Mouse (Mus musculus) layer of hippocampus, adult 8-10 months (tissue): ENCODE results near the gene Zmynd10. TPM values are rescaled to one million over a fixed set of nuclear protein-coding genes. Genes with fewer than 3 reads are reported as not detected.

Source experiments
- DNase-seq, 2 experiments: peaks; one replicate each; pipeline ENCODE4 v3.0.0; 2022; ENCODE audit warnings: low spot score in 2 of 2
- total RNA-seq, 4 experiments: library from RNA; stranded (reverse); gene quantifications; 2 replicates each; pipeline ENCODE4 v1.2.4; 2022

The Zmynd10 gene
- total RNA-seq, 4 experiments from 2014 or later: 4.5 to 7.8 (median 6.3) TPM

GRCm38 (mm10) chr9:107600745-107601144 lies 53.6 kb downstream of the Zmynd10 start:
- DNase-seq: no peak

Other genes starting within 250 kb of the Zmynd10 start
- gene Hemk1, start 208.9 kb upstream of the Zmynd10 start, total RNA-seq: 10 to 100 TPM; 15.6 to 20.6 (median 18.5) TPM
- gene 6430571L13Rik, start 206.7 kb upstream of the Zmynd10 start, total RNA-seq: 1 to 10 TPM; 2.4 to 4.0 (median 3.4) TPM
- gene Cacna2d2, start 147.7 kb upstream of the Zmynd10 start, total RNA-seq: 10 to 100 TPM; 14.6 to 21.0 (median 17.0) TPM
- gene Tmem115, start 13.4 kb upstream of the Zmynd10 start, total RNA-seq: 10 to 100 TPM; 33.1 to 40.3 (median 36.2) TPM
- gene Cyb561d2, start 5.1 kb upstream of the Zmynd10 start, total RNA-seq: 10 to 100 TPM; 14.7 to 18.5 (median 16.5) TPM
- gene Nprl2, start 5.1 kb upstream of the Zmynd10 start, total RNA-seq: 10 to 100 TPM; 39.4 to 46.9 (median 44.5) TPM
- gene Rassf1, start 4.3 kb downstream of the Zmynd10 start, total RNA-seq: 10 to 100 TPM; 17.3 to 22.5 (median 19.0) TPM
- 10 to 100 TPM; 73.2 to 83.4 (median 76.0) TPM for gene Tusc2, start 16.0 kb downstream of the Zmynd10 start, total RNA-seq
- gene Hyal2, start 20.6 kb downstream of the Zmynd10 start, total RNA-seq: 10 to 100 TPM; 12.9 to 16.6 (median 16.4) TPM
- 1 to 10 TPM; 7.6 to 9.7 (median 8.4) TPM for gene Hyal1, start 29.6 kb downstream of the Zmynd10 start, total RNA-seq
- 10 to 100 TPM; 11.8 to 18.4 (median 15.4) TPM for gene Naa80, start 31.6 kb downstream of the Zmynd10 start, total RNA-seq
- gene Hyal3, start 33.5 kb downstream of the Zmynd10 start, total RNA-seq: 1 to 10 TPM; 1.7 to 2.4 (median 1.9) TPM
- 10 to 100 TPM; 12.4 to 15.4 (median 14.0) TPM for gene Ifrd2, start 40.3 kb downstream of the Zmynd10 start, total RNA-seq
- 1 to 10 TPM; 2.9 to 5.0 (median 4.4) TPM for gene Sema3b, start 61.9 kb downstream of the Zmynd10 start, total RNA-seq
- gene Gnai2, start 88.1 kb downstream of the Zmynd10 start, total RNA-seq: 100 to 1,000 TPM; 218 to 272 (median 249) TPM
- 10 to 100 TPM; 61.3 to 74.3 (median 69.2) TPM for gene Slc38a3, start 122.2 kb downstream of the Zmynd10 start, total RNA-seq
- under 1 TPM; 0.14 to 0.43 (median 0.27) TPM for gene Gnat1, start 132.4 kb downstream of the Zmynd10 start, total RNA-seq
- 1 to 10 TPM; 5.4 to 9.3 (median 6.5) TPM for gene Sema3f, start 163.2 kb downstream of the Zmynd10 start, total RNA-seq
- gene Rbm5, start 223.7 kb downstream of the Zmynd10 start, total RNA-seq: 100 to 1,000 TPM; 136 to 170 (median 155) TPM